Mouse (Mus musculus) hindbrain, embryonic 12.5 days (tissue): ENCODE measurements at regions not wholly inside any gene's neighbourhood (a gene's known extent, or its start where the extent isn't known, plus 50 kb on each side); places are given as distances from the start of the nearest gene placed in this dataset.

Experiments used
- ATAC-seq: fragments of 200-750 bp; cut with Nextera tagmentation; 2 replicates; pipeline ENCODE4 v1.8.0; 2017; ENCODE audit warnings: moderate TSS enrichment; ENCODE audit not compliant: low FRiP score
- H3K27ac ChIP-seq: fragments of 300-500 bp; sonication (generic); 2 replicates; pipeline ENCODE4 v1.5.1; 2016; ENCODE audit warnings: mild to moderate bottlenecking
- H3K27me3 ChIP-seq: fragments of 300-500 bp; sonication (generic); 2 replicates; pipeline ENCODE4 v1.6.1; 2016; ENCODE audit warnings: mild to moderate bottlenecking
- H3K36me3 ChIP-seq: fragments of 300-500 bp; sonication (generic); 2 replicates; pipeline ENCODE4 v1.6.1; 2016; ENCODE audit warnings: mild to moderate bottlenecking
- H3K4me1 ChIP-seq: fragments of 300-500 bp; sonication (generic); 2 replicates; pipeline ENCODE4 v1.6.1; 2016
- H3K4me2 ChIP-seq: fragments of 300-500 bp; sonication (generic); replicated peaks from 2 replicates; pipeline ENCODE4 v1.6.1; 2016; ENCODE audit warnings: mild to moderate bottlenecking
- H3K4me3 ChIP-seq: fragments of 300-500 bp; sonication (generic); 2 replicates; pipeline ENCODE4 v1.5.1; 2016; ENCODE audit warnings: mild to moderate bottlenecking
- H3K9ac ChIP-seq: fragments of 300-500 bp; sonication (generic); 2 replicates; pipeline ENCODE4 v1.6.1; 2016; ENCODE audit warnings: mild to moderate bottlenecking, moderate library complexity
- H3K9me3 ChIP-seq: fragments of 300-500 bp; sonication (generic); replicated peaks from 2 replicates; pipeline ENCODE4 v1.6.1; 2016; ENCODE audit warnings: mild to moderate bottlenecking
- WGBS: fragments of 180-500 bp; shearing (Covaris S2); methylation state at CpG from one replicate; pipeline ENCODE4 v1.1.7; 2016; 5-methylcytosine and 5-hydroxymethylcytosine counted together

GRCm38 (mm10) chr3:151891760-151892253 is 54.4 kb upstream of the Ptgfr start:
- no peak overlapping the region for H3K9ac ChIP-seq
- no peak for ATAC-seq
- H3K4me1 ChIP-seq, result peaks cover 9% of the 10 kb centered on the region; the same call in 1 of the 2 replicates
- no peak overlapping the region for H3K4me2 ChIP-seq
- H3K9me3 ChIP-seq, result no peaks in the 10 kb centered on the region
- H3K36me3 ChIP-seq, result no peaks in the 10 kb centered on the region
- no peaks in the 10 kb centered on the region for H3K27me3 ChIP-seq
- H3K27ac ChIP-seq, result no peak overlapping the region
- WGBS, result 17% methylated on average over 6 of the region's 6 CpGs
- H3K4me3 ChIP-seq, result no peak overlapping the region

GRCm38 (mm10) chr3:151891336-151891735 is 53.9 kb upstream of the Ptgfr start:
- H3K9ac ChIP-seq, result no peak overlapping the region
- H3K9me3 ChIP-seq, result no peaks in the 10 kb centered on the region
- 64% methylated on average over 3 of the region's 3 CpGs for WGBS
- H3K4me2 ChIP-seq, result no peak overlapping the region
- no peak overlapping the region for H3K27ac ChIP-seq
- no peak for ATAC-seq
- H3K4me1 ChIP-seq, result peaks cover 9% of the 10 kb centered on the region; the same call in 1 of the 2 replicates
- no peaks in the 10 kb centered on the region for H3K27me3 ChIP-seq
- no peaks in the 10 kb centered on the region for H3K36me3 ChIP-seq
- no peak overlapping the region for H3K4me3 ChIP-seq

GRCm38 (mm10) chr3:151889738-151890137 is 52.3 kb upstream of the Ptgfr start:
- peaks cover 9% of the 10 kb centered on the region; the same call in 1 of the 2 replicates for H3K4me1 ChIP-seq
- H3K9me3 ChIP-seq, result no peaks in the 10 kb centered on the region
- ATAC-seq, result no peak
- no peak overlapping the region for H3K27ac ChIP-seq
- H3K4me3 ChIP-seq, result no peak overlapping the region
- H3K4me2 ChIP-seq, result no peak overlapping the region
- no peak overlapping the region for H3K9ac ChIP-seq
- 42% methylated on average over 8 of the region's 8 CpGs for WGBS
- no peaks in the 10 kb centered on the region for H3K36me3 ChIP-seq
- no peaks in the 10 kb centered on the region for H3K27me3 ChIP-seq
